Mouse (Mus musculus) kidney, adult 2 months (tissue): ENCODE results near the gene Neu2.

ENCODE experiments used
- CTCF ChIP-seq: fragments of 200-500 bp; conservative IDR thresholded peaks from 2 replicates; pipeline ENCODE4 v1.5.1; 2011; ENCODE audit warnings: low read depth, mild to moderate bottlenecking, control low read depth, low read length, moderate library complexity, mixed read lengths; ENCODE audit not compliant: insufficient read depth, insufficient read length
- POLR2A ChIP-seq: fragments of 200-500 bp; IDR thresholded peaks from one replicate; pipeline ENCODE4 v1.6.1; 2011; ENCODE audit warnings: low read depth, low read length, control low read depth

DNA sequence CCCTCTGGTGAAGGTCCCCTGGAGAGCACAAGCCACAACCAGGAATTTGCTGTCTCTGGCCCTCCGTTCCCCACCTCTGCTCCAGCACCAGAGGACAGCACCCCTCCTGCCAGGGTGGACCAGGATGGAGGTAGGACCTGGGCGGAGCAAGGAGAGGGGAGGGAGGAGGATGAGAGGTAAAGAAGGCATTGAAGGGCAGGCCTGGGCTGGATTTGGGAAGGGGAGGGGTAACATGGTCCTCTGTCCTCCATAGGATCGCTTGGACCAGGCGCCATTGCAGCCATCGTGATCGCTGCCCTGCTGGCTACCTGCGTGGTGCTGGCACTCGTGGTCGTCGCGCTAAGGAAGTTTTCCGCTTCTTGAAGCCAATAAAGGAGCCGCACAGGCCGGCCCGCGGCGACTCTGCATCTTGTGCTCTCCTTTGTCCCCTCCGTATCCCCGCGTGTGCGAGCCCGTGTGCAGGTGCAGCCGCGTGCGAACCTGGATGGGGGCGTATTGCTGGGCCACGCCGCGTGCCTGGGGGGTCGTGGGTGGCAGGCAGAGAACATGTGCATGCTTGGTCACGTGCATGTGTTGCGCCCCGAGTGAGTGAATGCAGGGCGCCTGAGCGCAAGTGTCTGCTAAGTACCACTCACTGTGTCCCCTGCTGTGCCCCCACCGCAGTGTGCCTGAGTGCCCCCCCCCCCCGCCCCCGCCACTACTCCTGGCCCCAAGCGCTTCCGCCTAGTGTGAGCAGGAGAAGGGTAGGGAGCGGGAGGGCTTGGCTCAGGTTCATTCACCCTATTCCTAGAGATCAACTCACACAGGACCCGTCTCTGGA, 34.4 kb upstream of the Neu2 start:
- TF ChIP-seq CTCF (no peak), POLR2A (no peak)
